Mouse (Mus musculus): ENCODE results near the gene Elmod1. TPM values are rescaled to one million over a fixed set of nuclear protein-coding genes. Genes with fewer than 3 reads are reported as not detected.

Elmod1 gene
- not detected for total RNA-seq (2023)

GRCm38 (mm10) chr9:53975122-53975518, at the start of gene Elmod1:
Elmod1 (minus strand) TSS chr9:53975301.

Other genes with a start within 250 kb of the Elmod1 start
- gene Slc35f2, start 203.8 kb downstream of the Elmod1 start, total RNA-seq (2023), result 1 to 10 TPM; 2.8 to 3.4 TPM
- gene Sln, start 125.1 kb downstream of the Elmod1 start, total RNA-seq (2023), result not detected
- not detected for gene Tnfaip8l3, start 93.1 kb upstream of the Elmod1 start, total RNA-seq (2023)